Mouse (Mus musculus): ENCODE measurements around the gene Snap29. TPM values are rescaled to one million over a fixed set of nuclear protein-coding genes. Genes with fewer than 3 reads are reported as not detected.

Snap29 gene
- total and polyA plus RNA-seq, 2 experiments from 2014 or later: 16.2 to 42.5 TPM

GRCm38 (mm10) chr16:17478331-17478943, 72.7 kb downstream of the Snap29 start:
- no peak for DNase-seq (ENCODE audit: low spot score)
- no peaks in the 10 kb centered on the region for H3K9me3 ChIP-seq (ENCODE audit: low read length)
- H3K36me3 ChIP-seq (ENCODE audit: insufficient read depth, low read length): peaks cover 4% of the 10 kb centered on the region; the same call in 1 of the 2 replicates
- no peak for ATAC-seq (ENCODE audit: low FRiP score)
- no peaks in the 10 kb centered on the region for H3K27me3 ChIP-seq (ENCODE audit: insufficient read depth, low read length)
- no peak overlapping the region for H3K27ac ChIP-seq (ENCODE audit: low read depth, low read length)
- no peak overlapping the region for H3K4me2 ChIP-seq (ENCODE audit: low read depth, low read length, poor library complexity, severe bottlenecking)
- WGBS: 53% methylated on average over 4 of the region's 4 CpGs
- TF ChIP-seq CTCF (IDR thresholded peaks at IDR 0.05): no peak
- no peaks in the 10 kb centered on the region for H3K4me1 ChIP-seq (ENCODE audit: insufficient read depth, low read length)
- no peak overlapping the region for H3K9ac ChIP-seq (replicated peaks; ENCODE audit: low read length, poor library complexity, severe bottlenecking)
- no peak overlapping the region for H3K4me3 ChIP-seq (ENCODE audit: low read depth, low read length)

Other genes with a start within 250 kb of the Snap29 start
- 108 and 111 TPM in 2 replicates for gene Ube2l3, start 203.3 kb upstream of the Snap29 start, total RNA-seq (2014; rRNA removed)
- gene Ube2l3, start 203.3 kb upstream of the Snap29 start, polyA plus RNA-seq (2015; fragmentation: Nextera tagmentation; extraction: Ambion mirVana): 300 and 310 TPM in 2 replicates
- gene Rimbp3, start 197.4 kb upstream of the Snap29 start, total RNA-seq (2014; rRNA removed): 4.9 and 6.0 TPM in 2 replicates
- 1.4 and 1.7 TPM in 2 replicates for gene Rimbp3, start 197.4 kb upstream of the Snap29 start, polyA plus RNA-seq (2015; fragmentation: Nextera tagmentation; extraction: Ambion mirVana)
- 13.8 and 14.6 TPM in 2 replicates for gene Hic2, start 172.4 kb upstream of the Snap29 start, total RNA-seq (2014; rRNA removed)
- 4.0 and 5.4 TPM in 2 replicates for gene Hic2, start 172.4 kb upstream of the Snap29 start, polyA plus RNA-seq (2015; fragmentation: Nextera tagmentation; extraction: Ambion mirVana)
- gene Tmem191c, start 129.9 kb upstream of the Snap29 start, total RNA-seq (2014; rRNA removed): 79.4 and 80.4 TPM in 2 replicates
- gene Tmem191c, start 129.9 kb upstream of the Snap29 start, polyA plus RNA-seq (2015; fragmentation: Nextera tagmentation; extraction: Ambion mirVana): 126 and 133 TPM in 2 replicates
- 7.3 and 9.4 TPM in 2 replicates for gene Serpind1, start 74.6 kb upstream of the Snap29 start, total RNA-seq (2014; rRNA removed)
- 9.4 and 10.0 TPM in 2 replicates for gene Serpind1, start 74.6 kb upstream of the Snap29 start, polyA plus RNA-seq (2015; fragmentation: Nextera tagmentation; extraction: Ambion mirVana)
- 122 and 135 TPM in 2 replicates for gene Pi4ka, start 328 bp downstream of the Snap29 start, total RNA-seq (2014; rRNA removed)
- 46.5 and 49.3 TPM in 2 replicates for gene Pi4ka, start 328 bp downstream of the Snap29 start, polyA plus RNA-seq (2015; fragmentation: Nextera tagmentation; extraction: Ambion mirVana)
- 47.8 and 54.4 TPM in 2 replicates for gene Crkl, start 46.0 kb downstream of the Snap29 start, total RNA-seq (2014; rRNA removed)
- gene Crkl, start 46.0 kb downstream of the Snap29 start, polyA plus RNA-seq (2015; fragmentation: Nextera tagmentation; extraction: Ambion mirVana): 58.2 and 61.1 TPM in 2 replicates
- gene Aifm3, start 83.6 kb downstream of the Snap29 start, total RNA-seq (2014; rRNA removed): 16.2 and 23.2 TPM in 2 replicates
- 12.5 and 14.1 TPM in 2 replicates for gene Aifm3, start 83.6 kb downstream of the Snap29 start, polyA plus RNA-seq (2015; fragmentation: Nextera tagmentation; extraction: Ambion mirVana)
- 221 and 264 TPM in 2 replicates for gene Lztr1, start 102.7 kb downstream of the Snap29 start, total RNA-seq (2014; rRNA removed)
- gene Lztr1, start 102.7 kb downstream of the Snap29 start, polyA plus RNA-seq (2015; fragmentation: Nextera tagmentation; extraction: Ambion mirVana): 94.0 and 104 TPM in 2 replicates
- gene Thap7, start 125.2 kb downstream of the Snap29 start, total RNA-seq (2014; rRNA removed): 59.3 and 65.5 TPM in 2 replicates
- gene Thap7, start 125.2 kb downstream of the Snap29 start, polyA plus RNA-seq (2015; fragmentation: Nextera tagmentation; extraction: Ambion mirVana): 57.1 and 64.1 TPM in 2 replicates
- 1.1 and 2.9 TPM in 2 replicates for gene Lrrc74b, start 155.3 kb downstream of the Snap29 start, total RNA-seq (2014; rRNA removed)
- 2.1 and 2.5 TPM in 2 replicates for gene Lrrc74b, start 155.3 kb downstream of the Snap29 start, polyA plus RNA-seq (2015; fragmentation: Nextera tagmentation; extraction: Ambion mirVana)
- 1.1 and 2.6 TPM in 2 replicates for gene P2rx6, start 155.9 kb downstream of the Snap29 start, total RNA-seq (2014; rRNA removed)
- 2.9 TPM in 2 replicates for gene P2rx6, start 155.9 kb downstream of the Snap29 start, polyA plus RNA-seq (2015; fragmentation: Nextera tagmentation; extraction: Ambion mirVana)
- gene Slc7a4, start 177.2 kb downstream of the Snap29 start, total RNA-seq (2014; rRNA removed): 69.7 and 76.6 TPM in 2 replicates
- 45.7 and 46.5 TPM in 2 replicates for gene Slc7a4, start 177.2 kb downstream of the Snap29 start, polyA plus RNA-seq (2015; fragmentation: Nextera tagmentation; extraction: Ambion mirVana)
- gene Smpd4, start 213.4 kb downstream of the Snap29 start, total RNA-seq (2014; rRNA removed): 49.9 and 58.5 TPM in 2 replicates
- 23.4 and 24.7 TPM in 2 replicates for gene Smpd4, start 213.4 kb downstream of the Snap29 start, polyA plus RNA-seq (2015; fragmentation: Nextera tagmentation; extraction: Ambion mirVana)
- gene Ccdc74a, start 240.5 kb downstream of the Snap29 start, total RNA-seq (2014; rRNA removed): 22.5 and 25.3 TPM in 2 replicates
- 30.8 and 35.5 TPM in 2 replicates for gene Ccdc74a, start 240.5 kb downstream of the Snap29 start, polyA plus RNA-seq (2015; fragmentation: Nextera tagmentation; extraction: Ambion mirVana)

All from midbrain, postnatal 0 days (tissue).